Mouse (Mus musculus) heart, adult 11 months (tissue): ENCODE data around the gene Olfr819.
"Not testable (repeated sequence)": the region's sequence is repeated elsewhere in the genome, so short reads cannot be mapped to it uniquely, and the experiment has no call there.

Source experiments
- DNase-seq: peaks from one replicate; pipeline ENCODE4 v3.0.0; 2022

Gene Olfr819

DNA sequence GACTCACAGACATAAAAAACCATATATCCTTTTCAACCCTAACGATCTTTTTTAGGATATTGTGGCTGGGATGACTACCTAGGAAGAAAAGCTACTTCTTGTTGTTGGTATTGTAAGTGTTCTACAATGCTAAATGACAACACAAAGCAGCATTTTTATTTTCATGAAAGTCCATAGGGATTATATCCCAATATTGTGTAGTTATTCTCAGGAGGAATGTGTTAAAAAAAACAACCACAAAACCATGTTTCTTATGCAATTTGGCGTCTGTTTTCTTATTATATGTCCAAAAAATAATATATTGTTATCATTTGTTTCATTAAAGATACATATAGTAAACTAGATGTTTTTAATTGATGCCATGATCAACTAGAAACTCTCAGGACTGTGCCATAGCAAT lies at the start of gene Olfr819:
Gene Olfr819, minus strand, starts transcription at position 101 of the 400 bp plus-strand sequence.
- DNase-seq, result not testable (repeated sequence)

DNA sequence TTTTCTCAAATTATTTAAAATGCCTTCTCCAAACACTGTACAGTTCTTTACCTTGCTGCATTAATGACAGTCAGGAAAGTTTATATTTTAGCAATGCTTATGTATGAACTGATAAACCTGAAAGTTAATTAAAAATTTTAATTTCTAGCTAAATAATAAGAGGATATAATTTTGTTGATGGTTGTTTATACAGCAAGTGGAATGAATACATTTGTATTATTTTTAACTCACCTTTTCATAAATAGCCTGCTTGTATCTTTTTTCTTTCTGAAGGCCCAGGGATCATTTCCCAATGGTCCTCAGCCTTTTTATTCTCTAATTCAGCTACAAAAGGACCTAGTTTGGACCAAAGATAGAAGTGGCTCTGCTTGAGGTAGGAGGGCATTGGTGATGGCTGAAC lies 45.3 kb upstream of the Olfr819 start, which contains the start of gene Olfr820:
Gene Olfr820, plus strand, starts transcription at position 301 of the 400 bp plus-strand sequence.
- DNase-seq, result no peak

DNA sequence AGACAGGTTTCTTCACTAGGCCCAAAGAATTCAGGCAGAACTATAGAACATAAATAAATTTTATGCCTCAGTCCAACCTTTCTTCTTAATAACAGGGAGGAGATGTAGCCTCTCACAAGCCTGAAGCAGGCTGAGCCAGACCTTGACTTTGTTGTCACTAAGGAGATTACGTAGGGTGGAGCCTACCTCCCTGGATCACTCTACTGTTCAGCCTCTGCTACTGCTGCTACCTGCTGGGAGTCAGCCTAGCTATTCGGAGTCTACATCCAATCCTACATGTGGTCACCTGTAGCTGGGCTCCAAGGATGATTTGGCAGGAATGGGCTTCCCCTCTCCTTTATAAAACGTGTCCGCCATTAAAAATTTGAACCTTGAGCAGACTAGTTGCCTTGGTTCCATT lies 38.3 kb upstream of the Olfr819 start:
- DNase-seq, result not testable (repeated sequence)

DNA sequence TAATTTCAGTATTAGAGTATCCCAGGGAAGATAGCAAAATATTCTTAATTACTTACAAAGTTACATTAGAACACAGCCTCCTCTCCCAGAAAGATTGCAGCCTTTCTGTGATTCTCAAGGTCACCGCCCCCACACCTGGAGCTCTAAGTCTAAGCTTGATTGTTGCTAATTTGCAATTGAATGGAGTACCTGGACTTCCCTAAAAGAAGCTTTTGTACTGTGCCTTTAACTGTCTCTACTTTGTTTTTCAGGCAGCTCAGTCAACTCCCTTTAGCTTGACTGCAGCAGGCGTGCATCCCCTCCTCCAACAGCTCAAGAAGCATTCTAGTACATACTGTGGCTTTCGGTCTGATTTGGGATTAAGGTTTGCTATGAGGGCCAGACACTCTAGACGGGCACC lies 37.0 kb upstream of the Olfr819 start:
- DNase-seq, result not testable (repeated sequence)

DNA sequence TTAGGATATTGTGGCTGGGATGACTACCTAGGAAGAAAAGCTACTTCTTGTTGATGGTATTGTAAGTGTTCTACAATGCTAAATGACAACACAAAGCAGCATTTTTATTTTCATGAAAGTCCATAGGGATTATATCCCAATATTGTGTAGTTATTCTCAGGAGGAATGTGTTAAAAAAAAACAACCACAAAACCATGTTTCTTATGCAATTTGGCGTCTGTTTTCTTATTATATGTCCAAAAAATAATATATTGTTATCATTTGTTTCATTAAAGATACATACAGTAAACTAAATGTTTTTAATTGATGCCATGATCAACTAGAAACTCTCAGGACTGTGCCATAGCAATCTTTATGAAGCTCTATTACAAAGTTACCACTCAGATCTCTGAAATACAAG lies 17.9 kb upstream of the Olfr819 start, which contains the start of gene Gm10310:
Gene Gm10310, minus strand, starts transcription at position 101 of the 400 bp plus-strand sequence.
- DNase-seq, result not testable (repeated sequence)

DNA sequence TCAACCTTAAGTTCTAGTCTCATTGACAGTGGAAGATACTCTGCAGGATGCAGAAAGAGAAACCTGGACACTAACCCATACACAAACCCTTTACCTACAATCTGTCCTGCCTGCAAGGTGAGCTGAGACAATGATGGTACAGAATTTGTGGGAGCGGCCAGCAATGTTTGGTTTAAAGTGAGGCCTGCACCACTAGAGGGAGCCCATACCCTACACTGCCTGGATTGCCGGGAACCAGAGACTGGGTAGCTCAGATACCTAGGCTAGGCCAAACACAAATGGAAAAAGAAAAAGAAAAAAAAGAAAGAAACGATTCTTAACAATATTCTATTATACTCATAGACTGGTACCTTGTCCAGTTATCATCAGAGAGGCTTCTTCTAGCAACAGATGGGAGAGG lies 14.8 kb upstream of the Olfr819 start:
- DNase-seq, result not testable (repeated sequence)

DNA sequence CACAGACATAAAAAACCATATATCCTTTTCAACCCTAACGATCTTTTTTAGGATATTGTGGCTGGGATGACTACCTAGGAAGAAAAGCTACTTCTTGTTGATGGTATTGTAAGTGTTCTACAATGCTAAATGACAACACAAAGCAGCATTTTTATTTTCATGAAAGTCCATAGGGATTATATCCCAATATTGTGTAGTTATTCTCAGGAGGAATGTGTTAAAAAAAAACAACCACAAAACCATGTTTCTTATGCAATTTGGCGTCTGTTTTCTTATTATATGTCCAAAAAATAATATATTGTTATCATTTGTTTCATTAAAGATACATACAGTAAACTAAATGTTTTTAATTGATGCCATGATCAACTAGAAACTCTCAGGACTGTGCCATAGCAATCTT lies 9.0 kb upstream of the Olfr819 start, which contains the start of gene Olfr247:
Gene Olfr247, minus strand, starts transcription at position 101 of the 400 bp plus-strand sequence.
- DNase-seq, result not testable (repeated sequence)

DNA sequence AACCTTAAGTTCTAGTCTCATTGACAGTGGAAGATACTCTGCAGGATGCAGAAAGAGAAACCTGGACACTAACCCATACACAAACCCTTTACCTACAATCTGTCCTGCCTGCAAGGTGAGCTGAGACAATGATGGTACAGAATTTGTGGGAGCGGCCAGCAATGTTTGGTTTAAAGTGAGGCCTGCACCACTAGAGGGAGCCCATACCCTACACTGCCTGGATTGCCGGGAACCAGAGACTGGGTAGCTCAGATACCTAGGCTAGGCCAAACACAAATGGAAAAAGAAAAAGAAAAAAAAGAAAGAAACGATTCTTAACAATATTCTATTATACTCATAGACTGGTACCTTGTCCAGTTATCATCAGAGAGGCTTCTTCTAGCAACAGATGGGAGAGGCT lies 5.9 kb upstream of the Olfr819 start:
- DNase-seq, result not testable (repeated sequence)

DNA sequence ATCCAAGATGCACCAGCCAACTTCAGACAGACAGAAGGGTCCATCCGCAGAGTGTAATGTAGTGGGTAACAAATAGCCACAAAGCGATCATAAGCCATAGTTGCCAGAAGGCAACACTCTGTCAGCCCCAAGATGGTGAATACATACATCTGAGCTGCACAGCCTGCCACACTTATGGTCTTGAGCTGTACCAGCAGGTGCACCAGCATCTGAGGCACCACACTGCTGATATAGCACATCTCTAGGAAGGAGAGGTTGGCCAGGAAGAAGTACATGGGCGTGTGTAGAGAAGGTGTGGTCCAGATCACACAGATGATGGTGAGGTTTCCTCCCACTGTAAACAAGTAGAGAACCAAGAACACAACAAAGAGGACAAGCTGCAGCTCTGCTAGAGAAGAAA lies 834 bp downstream of the Olfr819 start:
- peak; percentile 66 for DNase-seq

DNA sequence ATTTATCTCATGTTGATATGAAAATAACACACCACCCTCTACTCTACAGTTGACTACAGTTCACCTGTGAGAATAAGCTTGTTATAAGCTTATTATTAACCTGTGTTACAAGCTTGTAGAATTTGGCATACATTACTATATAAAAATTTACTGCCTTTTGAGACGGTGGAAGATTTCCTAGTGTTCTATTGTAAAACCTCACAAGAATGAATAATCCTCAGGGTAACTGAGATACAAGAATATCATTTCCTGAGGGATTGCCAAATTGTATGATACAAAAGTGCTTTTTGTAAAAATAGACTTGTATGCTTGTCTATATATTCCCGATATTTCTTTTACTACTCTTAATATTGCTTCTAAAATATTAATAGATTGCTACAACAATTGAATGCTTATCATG lies 18.1 kb downstream of the Olfr819 start, which contains the start of gene Olfr818:
Gene Olfr818, minus strand, starts transcription at position 101 of the 400 bp plus-strand sequence.
- DNase-seq, result no peak

DNA sequence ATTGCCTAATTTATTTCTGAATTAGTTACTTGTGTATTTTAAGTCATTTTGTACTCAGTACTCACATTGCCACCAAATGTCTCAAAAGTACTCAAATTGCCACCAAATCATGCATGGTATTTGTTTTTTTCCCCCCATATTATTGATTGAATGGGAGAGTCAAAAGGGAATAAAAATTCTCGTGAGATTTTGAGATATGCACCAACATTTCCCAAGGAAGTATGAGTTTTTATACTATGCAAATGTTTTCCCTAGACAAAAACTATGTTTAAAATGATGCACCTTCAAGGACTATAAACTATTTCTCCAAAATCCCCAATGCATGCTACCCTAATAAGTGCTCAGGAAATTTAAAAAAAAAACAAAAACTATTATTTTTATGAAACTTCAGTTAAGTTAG lies 51.6 kb downstream of the Olfr819 start, which contains the start of gene Olfr816:
Gene Olfr816, minus strand, starts transcription at position 101 of the 400 bp plus-strand sequence.
- no peak for DNase-seq
